Mouse (Mus musculus) intestine, postnatal 0 days (tissue): ENCODE measurements around the gene Otop3. TPM values are rescaled to one million over a fixed set of nuclear protein-coding genes. Genes with fewer than 3 reads are reported as not detected.

ENCODE experiments used
- ATAC-seq: fragments of 200-750 bp; cut with Nextera tagmentation; 2 replicates; pipeline ENCODE4 v1.8.0; 2017; ENCODE audit warnings: mild to moderate bottlenecking, moderate TSS enrichment, moderate library complexity
- H3K27ac ChIP-seq: fragments of 300-500 bp; sonication (generic); 2 replicates; pipeline ENCODE4 v1.5.1; 2014; ENCODE audit warnings: mild to moderate bottlenecking, low read depth, low read length, moderate library complexity
- H3K27me3 ChIP-seq: fragments of 300-500 bp; sonication (generic); replicated peaks from 2 replicates; pipeline ENCODE4 v1.6.1; 2014; ENCODE audit warnings: low read length, mixed read lengths; ENCODE audit not compliant: control insufficient read depth, insufficient read depth
- H3K36me3 ChIP-seq: fragments of 300-500 bp; sonication (generic); 2 replicates; pipeline ENCODE4 v1.6.1; 2014; ENCODE audit warnings: mild to moderate bottlenecking, moderate library complexity; ENCODE audit not compliant: control insufficient read depth, insufficient read depth
- H3K4me1 ChIP-seq: fragments of 300-500 bp; sonication (generic); replicated peaks from 2 replicates; pipeline ENCODE4 v1.6.1; 2014; ENCODE audit warnings: antibody characterized with exemption, low read length, mixed read lengths; ENCODE audit not compliant: control insufficient read depth, insufficient read depth
- H3K4me2 ChIP-seq: fragments of 300-500 bp; sonication (generic); replicated peaks from 2 replicates; pipeline ENCODE4 v1.6.1; 2014; ENCODE audit warnings: low read depth, mild to moderate bottlenecking, moderate library complexity
- H3K4me3 ChIP-seq: fragments of 300-500 bp; sonication (generic); 2 replicates; pipeline ENCODE4 v1.5.1; 2014; ENCODE audit warnings: low read depth, low read length
- H3K9ac ChIP-seq: fragments of 300-500 bp; sonication (generic); 2 replicates; pipeline ENCODE4 v1.6.1; 2014; ENCODE audit warnings: mild to moderate bottlenecking, low read depth, low read length
- H3K9me3 ChIP-seq: fragments of 300-500 bp; sonication (generic); 2 replicates; pipeline ENCODE4 v1.6.1; 2016; ENCODE audit warnings: mixed run types; ENCODE audit not compliant: control insufficient read depth
- CTCF ChIP-seq: sonication (generic); IDR thresholded peaks from 2 replicates; pipeline ENCODE4 v1.5.1; 2016; ENCODE audit warnings: low read depth, mild to moderate bottlenecking, control low read depth, antibody characterized with exemption, moderate library complexity
- WGBS: fragments of 180-500 bp; shearing (Covaris S2); extraction: QIAGEN DNeasy Blood & Tissue Kit; methylation state at CpG from one replicate; pipeline ENCODE4 v1.1.7; 2014; 5-methylcytosine and 5-hydroxymethylcytosine counted together
- polyA plus RNA-seq: library from polyadenylated mRNA; unstranded; fragments of >200 nt; fragmentation: Nextera tagmentation; extraction: Ambion mirVana; gene quantifications from 2 replicates; pipeline ENCODE4 v1.2.1, GENCODE M21; 2015

The Otop3 gene
- polyA plus RNA-seq, 1 experiment from 2014 or later = 2.3 TPM

DNA sequence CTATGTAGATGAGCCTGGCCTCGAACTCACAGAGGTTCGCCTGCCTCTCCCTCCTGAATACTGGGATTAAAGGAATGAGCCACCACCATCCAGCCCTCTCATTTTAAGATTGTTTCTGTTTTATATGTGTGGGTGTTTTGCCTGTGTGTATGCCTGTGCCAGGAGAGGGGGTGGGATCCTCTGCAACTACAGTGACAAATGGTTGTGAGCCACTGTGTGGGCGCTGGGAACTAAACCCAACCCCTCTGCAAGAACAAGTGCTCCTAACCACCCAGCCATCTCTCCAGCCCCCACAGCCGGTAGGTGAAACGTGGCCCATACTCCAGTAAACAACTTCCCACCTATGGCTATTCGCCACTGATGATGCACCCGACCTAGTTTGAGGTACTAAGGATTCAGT is 56.8 kb downstream of the Otop3 start:
- no peak overlapping the region for H3K4me2 ChIP-seq
- no peak overlapping the region for H3K4me3 ChIP-seq
- no peaks in the 10 kb centered on the region for H3K27me3 ChIP-seq
- no peak for ATAC-seq
- no peak overlapping the region for H3K9ac ChIP-seq
- no peaks in the 10 kb centered on the region for H3K9me3 ChIP-seq
- no peaks in the 10 kb centered on the region for H3K4me1 ChIP-seq
- peaks cover 11% of the 10 kb centered on the region; the same call in 1 of the 2 replicates for H3K36me3 ChIP-seq
- H3K27ac ChIP-seq = no peak overlapping the region
- TF ChIP-seq CTCF = no peak
- 93% methylated on average over 7 of the region's 7 CpGs for WGBS

GRCm38 (mm10) chr11:115393721-115394325 is 59.3 kb downstream of the Otop3 start:
- ATAC-seq = no peak
- Histone ChIP-seq H3K4me3 (no peak overlapping the region), H3K36me3 (peaks cover 11% of the 10 kb centered on the region; the same call in 1 of the 2 replicates), H3K9me3 (no peaks in the 10 kb centered on the region), H3K4me1 (no peaks in the 10 kb centered on the region), H3K27ac (no peak overlapping the region; the same call in 1 of the 2 replicates), H3K27me3 (no peaks in the 10 kb centered on the region), H3K9ac (no peak overlapping the region), H3K4me2 (no peak overlapping the region; the same call in 1 of the 2 replicates)
- WGBS = 65% methylated on average over 34 of the region's 34 CpGs
- no peak for TF ChIP-seq CTCF

Other genes starting within 250 kb of the Otop3 start
- 3.7 and 3.9 TPM in 2 replicates for gene Rab37, start 243.3 kb upstream of the Otop3 start, polyA plus RNA-seq
- 1.1 and 1.3 TPM in 2 replicates for gene Cd300lf, start 200.7 kb upstream of the Otop3 start, polyA plus RNA-seq
- 679 and 754 TPM in 2 replicates for gene Slc9a3r1, start 171.4 kb upstream of the Otop3 start, polyA plus RNA-seq
- 19.2 and 20.1 TPM in 2 replicates for gene Tmem104, start 147.2 kb upstream of the Otop3 start, polyA plus RNA-seq
- 35.0 and 35.7 TPM in 2 replicates for gene Nat9, start 146.9 kb upstream of the Otop3 start, polyA plus RNA-seq
- not detected in 2 replicates for gene Grin2c, start 67.5 kb upstream of the Otop3 start, polyA plus RNA-seq
- gene Fdxr, start 57.7 kb upstream of the Otop3 start, polyA plus RNA-seq = 8.0 and 8.2 TPM in 2 replicates
- gene Fads6, start 37.1 kb upstream of the Otop3 start, polyA plus RNA-seq = 0.26 and 0.55 TPM in 2 replicates
- gene Otop2, start 27.6 kb upstream of the Otop3 start, polyA plus RNA-seq = 0.05 TPM in 1 of 2 replicates, not detected in the other
- 0.05 and 0.09 TPM in 2 replicates for gene Ush1g, start 12.7 kb upstream of the Otop3 start, polyA plus RNA-seq
- gene Hid1, start 33.0 kb downstream of the Otop3 start, polyA plus RNA-seq = 10.8 and 12.1 TPM in 2 replicates
- gene Cdr2l, start 47.2 kb downstream of the Otop3 start, polyA plus RNA-seq = 3.5 and 3.9 TPM in 2 replicates
- 143 and 145 TPM in 2 replicates for gene Mrpl58, start 69.0 kb downstream of the Otop3 start, polyA plus RNA-seq
- 1,235 and 1,272 TPM in 2 replicates for gene Atp5h, start 85.2 kb downstream of the Otop3 start, polyA plus RNA-seq
- 17.5 and 18.6 TPM in 2 replicates for gene Kctd2, start 85.4 kb downstream of the Otop3 start, polyA plus RNA-seq
- 0.64 and 1.1 TPM in 2 replicates for gene Trim80, start 105.8 kb downstream of the Otop3 start, polyA plus RNA-seq
- 3.0 and 3.4 TPM in 2 replicates for gene Slc16a5, start 127.7 kb downstream of the Otop3 start, polyA plus RNA-seq
- gene Armc7, start 140.9 kb downstream of the Otop3 start, polyA plus RNA-seq = 6.9 and 7.0 TPM in 2 replicates
- gene Nt5c, start 157.1 kb downstream of the Otop3 start, polyA plus RNA-seq = 189 and 194 TPM in 2 replicates
- gene Jpt1, start 179.7 kb downstream of the Otop3 start, polyA plus RNA-seq = 255 and 263 TPM in 2 replicates
- 404 and 414 TPM in 2 replicates for gene Sumo2, start 201.5 kb downstream of the Otop3 start, polyA plus RNA-seq
- 30.4 and 31.5 TPM in 2 replicates for gene Nup85, start 229.7 kb downstream of the Otop3 start, polyA plus RNA-seq